Mouse (Mus musculus): ENCODE data around the gene Plekhm3.

GRCm38 (mm10) chr1:64938907-64939306 is 17.7 kb downstream of the Plekhm3 start:
- TF ChIP-seq CTCF (IDR thresholded peaks at IDR 0.05; ENCODE audit: control insufficient read depth, insufficient read depth, insufficient replicate concordance, low read depth, low read length) (no peak), POLR2A (IDR thresholded peaks at IDR 0.05; ENCODE audit: control insufficient read depth, low read depth, low read length) (no peak)

All from testis, adult 2 months (tissue).